Mouse (Mus musculus) neural tube, embryonic 10.5 days (tissue): ENCODE data around the gene E2f6.

Source experiments
- DNase-seq: peaks from one replicate; pipeline ENCODE4 v3.0.0-alpha.2; 2017; ENCODE audit warnings: low spot score; ENCODE audit errors: extremely low spot score

The E2f6 gene

DNA sequence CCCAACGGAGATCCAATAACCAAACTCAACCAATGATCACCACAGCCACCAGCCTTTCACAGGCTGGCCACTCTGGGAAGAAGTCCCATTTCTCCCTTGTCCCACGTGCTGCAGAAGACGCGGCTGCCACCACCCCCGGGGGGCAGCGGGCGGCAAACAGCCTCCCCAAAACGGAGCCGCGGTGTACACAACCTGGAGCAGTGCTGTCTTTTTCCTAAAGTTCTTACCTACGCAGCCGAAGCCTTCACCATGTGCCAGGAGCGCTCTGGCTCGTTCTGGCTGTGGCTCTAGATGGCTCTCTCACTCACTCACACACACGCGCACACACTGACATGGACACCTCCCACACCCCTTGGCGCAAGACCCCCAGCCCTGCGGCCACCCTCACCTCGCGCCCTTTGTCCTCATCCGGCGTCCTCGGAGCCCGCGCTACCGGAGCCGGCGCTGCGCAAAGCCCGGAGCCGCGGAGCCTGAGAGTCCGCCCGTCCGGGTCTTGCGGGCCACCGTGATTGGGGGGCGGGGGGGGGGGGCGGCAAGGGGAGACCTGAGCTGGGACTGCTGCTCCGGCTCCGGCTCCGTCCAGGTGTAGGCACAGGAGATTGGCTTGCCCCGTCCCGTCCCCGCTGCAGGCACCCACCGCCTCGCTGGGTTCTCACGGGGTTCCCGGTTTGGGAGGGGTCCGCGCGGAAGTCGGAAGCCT lies 10.4 kb upstream of the E2f6 start, which contains the start of gene Greb1:
Greb1 (minus strand) TSS at position 628 of the 700 bp plus-strand sequence.
- DNase-seq, result peak; percentile 82

DNA sequence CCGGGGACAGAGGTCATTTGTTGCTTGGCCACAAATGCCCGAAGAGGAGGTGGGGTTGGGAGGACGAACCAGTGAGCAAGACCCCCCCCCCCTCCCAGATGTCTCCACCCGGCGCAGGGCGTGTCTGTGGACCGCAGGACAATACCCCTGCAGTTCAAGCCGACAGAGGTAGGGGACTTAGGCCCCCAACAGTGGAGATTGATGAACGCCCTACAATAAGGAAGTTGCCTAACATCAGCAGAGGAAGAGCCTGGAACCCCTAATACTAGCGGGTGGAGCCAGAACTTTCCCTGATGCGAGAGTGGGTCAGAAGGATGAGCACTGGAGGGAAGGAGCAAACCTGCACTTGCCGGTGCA lies 9.8 kb upstream of the E2f6 start:
- DNase-seq, result no peak

DNA sequence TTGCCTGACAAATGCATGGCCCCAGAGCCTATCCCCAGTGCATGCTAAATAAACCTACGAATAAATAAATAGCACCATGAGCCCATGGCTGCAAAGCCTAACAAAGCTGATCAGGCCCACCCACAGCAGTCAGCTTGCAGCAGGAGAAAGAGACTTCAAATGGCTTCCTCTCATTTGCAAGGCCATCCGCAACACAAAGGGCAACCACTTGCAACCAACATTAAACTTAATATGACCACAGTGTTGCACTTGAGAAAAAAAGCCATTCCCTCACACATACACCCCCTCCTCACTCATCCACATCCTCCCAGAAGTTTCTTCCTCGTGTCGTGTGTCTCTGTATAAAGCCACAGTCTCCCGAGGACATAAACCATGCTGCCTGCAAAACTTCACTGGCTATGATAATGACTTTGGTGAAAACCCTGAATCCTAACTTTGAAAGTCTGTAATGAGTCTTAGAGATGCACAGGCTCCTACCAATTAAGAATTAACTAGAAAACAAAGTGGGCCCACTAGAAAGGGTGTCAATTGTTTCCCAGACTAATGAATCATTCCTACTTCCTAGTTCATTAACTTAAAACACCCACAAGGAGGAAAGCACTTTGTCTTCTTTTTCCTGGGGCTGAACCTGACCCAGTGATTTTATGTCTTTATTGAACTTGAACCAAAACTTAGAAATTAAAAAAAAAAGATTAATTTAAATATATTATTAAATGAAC lies 7.4 kb upstream of the E2f6 start:
- no peak for DNase-seq

DNA sequence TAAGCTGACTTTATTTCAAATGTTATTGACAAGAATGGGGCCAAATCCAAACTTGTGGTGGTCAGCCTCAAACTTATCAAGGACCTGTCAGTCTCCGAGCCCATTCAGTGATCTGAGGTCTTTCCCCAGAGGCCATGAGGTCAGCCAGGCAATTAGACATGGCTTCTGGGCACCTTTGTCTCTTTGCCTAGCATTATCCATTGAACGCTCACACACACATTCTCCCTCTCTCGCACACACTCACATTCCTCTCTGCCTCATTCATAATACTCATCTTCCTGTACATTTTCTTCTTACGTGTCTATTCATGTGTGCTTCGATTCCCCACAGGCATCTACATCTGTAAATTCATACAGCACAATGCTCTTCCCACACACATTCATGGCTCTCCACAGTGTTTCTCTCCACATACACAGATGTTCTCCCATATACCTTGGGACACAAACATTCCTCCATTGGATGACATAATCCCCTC lies 6.8 kb upstream of the E2f6 start:
- DNase-seq, result peak; percentile 47

DNA sequence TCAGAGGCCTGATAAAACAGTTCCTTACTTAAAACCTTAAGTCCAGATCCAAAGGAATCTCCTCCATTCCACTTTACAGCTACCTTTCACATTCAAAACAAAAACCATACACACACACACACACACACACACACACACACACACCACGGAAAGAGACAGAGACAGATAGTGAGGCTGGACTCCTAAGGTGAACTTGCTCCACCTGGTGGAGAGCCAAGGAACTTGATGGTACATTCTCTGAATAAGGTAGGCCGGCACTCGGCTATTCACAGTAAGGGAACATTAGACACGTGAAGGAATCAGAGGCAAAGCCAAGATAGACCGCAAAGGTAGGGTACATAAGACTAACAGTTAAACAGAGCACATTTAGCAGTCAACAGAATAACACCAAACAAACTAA lies 5.3 kb upstream of the E2f6 start:
- DNase-seq, result peak; percentile 77

DNA sequence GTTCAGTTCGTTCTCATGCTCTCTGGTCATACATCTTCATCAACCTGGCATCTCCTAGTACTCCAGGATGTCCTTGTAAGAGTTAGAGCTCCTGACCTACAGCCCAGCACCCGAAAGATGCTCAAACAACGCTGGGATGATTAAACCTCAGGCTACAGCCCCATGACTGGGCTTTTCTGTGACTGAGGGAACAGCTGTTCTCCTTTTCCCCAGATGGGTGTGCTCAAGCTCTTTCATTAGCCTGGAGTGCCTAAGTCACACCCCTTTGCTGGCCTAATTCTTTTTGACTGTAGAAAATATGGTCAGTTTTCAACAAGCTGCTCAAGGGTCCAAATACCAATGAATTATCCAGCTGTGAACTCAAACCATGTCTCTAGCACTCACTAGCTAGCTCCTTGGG lies 2.7 kb upstream of the E2f6 start:
- peak; percentile 44 for DNase-seq

DNA sequence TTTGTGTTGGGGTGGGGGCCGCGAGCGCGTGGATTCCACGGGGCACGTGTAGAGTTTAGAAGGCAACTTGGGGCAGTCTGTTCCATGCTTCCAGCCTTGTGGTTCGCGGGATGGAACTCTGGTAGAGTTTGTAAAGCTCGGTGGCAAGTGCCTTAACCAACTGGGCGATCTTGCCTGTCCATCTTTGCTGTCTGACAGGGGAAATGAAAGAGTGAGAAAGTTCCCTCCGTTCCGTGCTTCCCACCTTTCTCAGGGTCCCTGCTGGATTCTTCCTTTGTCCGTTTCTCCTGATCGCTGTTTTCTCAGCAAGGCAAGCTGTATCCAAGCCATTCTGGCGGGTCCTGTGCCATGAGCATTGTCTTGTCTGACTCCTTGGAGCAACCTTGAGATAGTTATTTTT lies 714 bp downstream of the E2f6 start:
- peak; percentile 59 for DNase-seq

DNA sequence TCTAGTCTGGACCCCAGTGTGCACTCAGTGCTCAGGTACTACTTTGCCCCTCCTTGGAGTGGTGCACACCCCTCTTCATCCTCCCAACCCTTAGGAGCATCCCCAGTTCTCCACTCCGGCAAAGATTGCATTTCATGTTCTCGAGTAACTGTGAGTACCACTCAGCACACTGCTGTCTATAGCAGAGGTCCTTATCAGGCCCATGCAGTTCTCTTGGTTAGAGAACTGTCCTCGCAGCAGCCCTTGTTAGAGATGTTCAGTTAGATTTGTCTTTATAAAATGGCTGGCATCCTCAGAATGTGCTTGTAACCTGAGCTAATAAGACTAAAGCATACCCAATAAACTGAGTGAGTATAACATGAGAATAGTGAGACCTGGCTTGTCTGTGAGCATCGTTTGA lies 6.4 kb downstream of the E2f6 start:
- no peak for DNase-seq

DNA sequence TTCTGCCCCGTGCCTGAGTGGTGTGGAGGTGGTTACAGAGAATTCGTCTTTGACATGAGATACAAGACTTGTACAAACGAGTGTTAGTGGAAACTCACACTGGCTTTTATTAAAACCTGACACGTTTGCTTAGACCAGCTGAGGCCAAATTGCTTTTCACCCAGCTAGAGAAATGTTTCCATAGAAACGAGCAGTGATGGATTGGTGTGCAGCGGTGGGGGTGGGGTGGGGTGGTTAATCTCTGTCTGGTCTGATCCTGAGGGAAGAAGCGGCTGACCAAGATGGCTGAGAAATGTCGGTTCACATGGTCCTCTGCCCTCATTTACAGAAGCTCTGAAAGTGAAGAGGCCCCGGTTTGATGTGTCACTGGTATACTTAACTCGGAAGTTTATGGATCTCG lies 7.8 kb downstream of the E2f6 start:
- DNase-seq, result peak; percentile 57

DNA sequence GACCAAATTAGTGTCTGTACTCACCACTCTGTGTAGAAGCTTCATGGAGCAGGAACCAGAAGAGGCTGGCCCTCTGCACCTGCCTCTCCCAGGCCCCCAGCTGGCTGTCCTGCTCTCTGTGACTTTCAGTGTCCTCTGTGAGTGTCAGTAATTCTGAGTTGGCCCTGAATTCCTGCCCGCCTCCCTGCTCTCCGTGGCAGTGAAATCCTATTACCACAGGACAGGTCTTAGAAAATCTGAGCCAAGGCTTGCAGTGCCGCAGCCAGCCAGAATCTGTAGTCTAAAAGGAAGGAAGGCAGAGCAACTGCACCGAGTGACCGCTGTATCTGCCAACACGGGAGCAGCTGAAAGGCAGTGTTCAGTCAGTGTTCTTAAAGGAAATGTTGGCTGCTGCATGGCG lies 10.0 kb downstream of the E2f6 start:
- DNase-seq, result no peak

DNA sequence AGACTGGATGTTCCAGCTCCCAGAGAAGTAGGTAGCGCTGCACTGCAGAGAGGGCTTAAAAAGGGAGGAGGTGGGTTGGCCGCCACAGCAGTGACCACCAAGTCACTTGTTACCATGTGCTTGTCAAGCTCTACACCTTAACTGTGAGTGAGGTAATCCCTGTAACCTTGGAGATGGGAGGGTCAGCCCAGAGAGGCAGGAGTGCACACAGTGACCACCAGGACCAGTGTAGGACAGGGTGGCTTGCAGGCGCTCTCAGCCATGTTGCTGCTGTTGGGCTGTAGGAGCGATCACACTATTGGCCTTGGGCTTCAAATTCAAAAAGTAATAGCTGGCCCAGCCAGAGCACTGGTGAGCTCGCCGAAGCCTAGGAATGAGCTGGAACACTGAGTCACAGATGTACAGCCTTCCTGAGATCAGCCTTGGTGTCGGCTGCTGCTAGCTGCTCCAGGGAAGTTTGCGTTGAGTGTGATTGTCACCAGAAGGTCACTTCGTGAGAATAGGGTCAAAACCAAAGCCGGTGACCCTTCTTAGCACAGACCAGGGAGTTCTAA lies 11.5 kb downstream of the E2f6 start:
- DNase-seq, result no peak

DNA sequence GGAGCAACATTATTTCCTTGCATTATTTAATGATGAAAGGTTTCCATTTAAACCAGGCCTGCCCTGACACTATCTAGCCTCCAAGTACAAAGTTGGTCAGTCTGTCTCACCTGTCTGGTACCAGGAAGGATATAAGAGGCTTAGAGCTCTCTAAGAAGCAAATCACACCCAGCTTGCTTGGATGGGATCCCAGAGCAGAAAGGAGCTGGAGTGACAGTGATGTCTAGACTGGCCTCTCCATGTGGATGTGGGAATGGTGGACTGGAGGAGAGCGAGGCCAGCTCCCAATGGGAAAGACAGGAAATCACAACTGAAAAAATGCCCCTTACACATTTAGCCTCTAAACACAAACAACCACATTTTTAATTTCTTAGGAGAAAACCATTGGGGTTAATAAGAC lies 12.9 kb downstream of the E2f6 start:
- no peak for DNase-seq

DNA sequence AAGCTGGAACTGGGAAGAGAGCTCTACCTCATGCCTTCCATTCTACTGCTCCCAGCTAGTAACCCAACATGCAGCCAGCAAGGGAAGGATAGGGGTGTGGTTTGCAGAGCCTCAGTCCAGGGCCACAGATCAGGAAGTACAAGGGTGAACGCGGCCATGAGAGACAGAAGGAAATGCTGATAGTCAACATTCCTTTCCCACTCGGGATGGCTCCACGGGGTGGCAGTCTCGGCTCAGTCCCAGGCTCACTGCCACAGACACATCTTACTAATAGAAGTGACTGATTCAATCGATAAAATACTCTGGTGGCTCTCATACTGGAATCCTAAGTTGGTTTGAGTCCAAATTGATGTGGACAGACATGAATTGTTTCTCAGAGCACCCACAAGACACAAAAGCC lies 17.7 kb downstream of the E2f6 start:
- DNase-seq, result no peak

DNA sequence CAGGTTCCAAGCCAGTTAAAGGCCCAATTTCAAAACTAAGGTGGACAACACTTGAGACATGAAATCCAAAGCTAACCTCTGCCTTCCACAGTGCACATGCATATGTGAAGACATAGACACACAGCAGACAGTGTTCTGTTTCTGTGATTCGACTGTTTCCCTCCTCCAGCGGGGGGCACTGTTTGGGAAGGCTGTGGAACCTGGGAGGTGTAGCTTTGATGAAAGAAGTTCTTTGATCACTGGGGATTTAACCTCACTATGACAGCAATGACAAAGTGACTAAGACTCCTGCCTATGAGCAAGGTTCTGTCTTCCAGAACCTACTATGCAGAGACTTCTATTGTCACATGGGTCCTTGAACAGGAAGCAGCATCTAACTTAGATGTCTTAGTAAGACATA lies 19.0 kb downstream of the E2f6 start:
- no peak for DNase-seq

DNA sequence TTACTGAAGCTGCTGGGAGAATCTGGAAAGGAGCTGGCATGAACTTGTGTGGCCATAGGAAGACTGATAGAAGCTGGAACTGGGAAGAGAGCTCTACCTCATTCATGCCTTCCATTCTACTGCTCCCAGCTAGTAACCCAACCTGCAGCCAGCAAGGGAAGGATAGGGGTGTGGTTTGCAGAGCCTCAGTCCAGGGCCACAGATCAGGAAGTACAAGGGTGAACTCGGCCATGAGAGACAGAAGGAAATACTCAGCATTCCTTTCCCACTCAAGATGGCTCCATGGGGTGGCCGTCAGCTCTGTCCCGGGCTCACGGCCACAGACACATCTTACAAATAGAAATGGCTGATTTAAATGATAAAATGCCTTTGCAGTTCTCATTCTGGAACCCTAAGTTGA lies 20.3 kb downstream of the E2f6 start:
- no peak for DNase-seq

DNA sequence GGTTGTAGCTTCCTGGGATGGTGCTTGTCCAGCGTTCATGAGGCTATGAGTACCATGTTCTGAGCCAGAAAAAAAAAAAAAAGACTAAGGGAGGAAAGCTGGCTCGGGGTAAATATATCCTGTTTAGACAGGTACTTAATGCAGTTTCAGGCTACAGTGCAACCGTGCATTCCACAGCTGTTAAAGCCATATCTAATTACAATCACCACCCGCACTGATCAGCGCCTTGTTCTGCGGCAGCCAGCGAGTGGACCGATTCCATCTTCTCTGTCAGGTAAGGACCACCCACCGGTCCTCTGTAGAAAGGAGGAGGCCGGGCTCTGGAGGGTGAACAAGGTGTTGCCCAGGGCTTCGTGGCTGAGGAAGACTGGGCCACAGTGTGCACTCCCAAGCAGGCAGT lies 23.9 kb downstream of the E2f6 start:
- no peak for DNase-seq

DNA sequence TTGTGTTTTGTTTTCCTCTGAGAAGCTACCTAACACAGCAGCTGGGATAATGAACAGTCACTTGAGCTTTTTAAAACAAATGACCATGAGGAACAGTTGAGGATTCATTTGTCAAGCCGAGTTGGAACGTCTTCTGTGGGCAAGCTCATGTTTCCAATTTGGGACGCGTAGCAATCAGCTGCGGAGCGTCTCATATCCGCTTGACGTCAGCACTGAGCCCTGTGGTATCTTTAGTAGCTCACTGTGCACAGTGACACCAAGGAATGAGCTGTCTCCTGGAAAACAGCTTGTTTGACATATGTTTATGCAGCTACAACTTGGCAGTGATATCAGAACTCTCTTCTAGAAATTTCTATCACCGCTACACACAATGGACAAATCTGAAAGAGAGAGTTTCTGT lies 25.4 kb downstream of the E2f6 start:
- DNase-seq, result no peak

DNA sequence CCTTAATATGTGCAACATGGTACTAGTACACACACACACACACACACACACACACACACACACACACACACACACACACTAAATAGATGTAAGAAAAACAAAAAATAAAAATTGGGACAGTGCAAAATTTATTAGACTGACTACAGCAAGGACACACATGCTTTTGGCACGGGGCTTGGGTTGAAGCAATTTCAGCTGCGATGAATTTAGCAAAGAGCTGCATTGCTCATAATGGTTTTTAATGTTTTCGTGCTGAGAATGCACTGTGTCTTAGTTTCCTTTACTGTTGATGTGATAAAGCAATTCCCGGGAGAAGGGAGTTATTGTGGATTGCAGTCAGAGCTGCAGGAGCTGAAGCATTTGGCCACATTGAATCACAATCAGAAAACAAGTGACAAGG lies 27.0 kb downstream of the E2f6 start:
- no peak for DNase-seq

DNA sequence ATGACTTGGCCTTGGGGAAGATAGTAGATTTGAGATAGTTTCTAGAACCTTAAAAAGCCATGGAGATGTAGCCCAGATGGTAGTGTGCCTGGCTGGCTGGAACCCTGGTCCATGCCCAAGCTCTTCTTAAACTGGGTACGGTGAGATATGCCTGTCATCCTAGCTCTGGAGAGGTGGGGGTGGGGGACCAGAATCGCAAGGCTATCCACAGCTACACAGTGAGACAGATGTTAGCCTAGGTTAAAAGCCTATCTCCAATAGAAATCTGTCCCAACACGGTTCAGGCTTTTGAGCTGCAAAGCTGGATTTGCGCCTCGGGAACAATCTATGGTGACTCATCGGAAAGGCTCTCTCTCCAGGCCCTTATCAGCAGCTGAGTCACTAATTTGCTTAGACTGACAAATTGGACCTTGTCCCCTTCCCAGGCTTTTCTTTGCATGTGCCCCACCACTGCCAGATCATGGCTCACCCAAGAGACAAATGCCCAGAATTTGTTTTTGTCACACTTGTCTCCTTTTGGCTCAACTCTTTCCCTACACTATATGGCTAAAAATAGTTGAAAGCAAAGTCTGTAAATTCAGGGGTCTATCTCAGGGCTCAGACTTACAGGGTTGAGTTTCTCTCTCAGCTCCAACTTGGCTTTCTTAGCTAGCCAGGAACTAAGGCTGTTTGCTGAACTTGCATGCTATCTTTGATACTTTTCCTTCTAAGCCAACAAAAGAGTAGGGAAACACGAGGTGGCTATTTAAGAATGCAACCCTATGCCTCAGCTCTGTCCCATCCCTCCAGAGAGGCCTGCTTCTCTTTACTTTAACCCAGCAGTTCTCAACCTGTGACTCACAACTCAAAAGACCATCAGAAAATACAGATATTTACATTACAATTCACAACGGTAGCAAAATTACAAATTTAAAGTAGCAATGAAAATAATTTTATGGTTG lies 30.3 kb downstream of the E2f6 start:
- no peak for DNase-seq

DNA sequence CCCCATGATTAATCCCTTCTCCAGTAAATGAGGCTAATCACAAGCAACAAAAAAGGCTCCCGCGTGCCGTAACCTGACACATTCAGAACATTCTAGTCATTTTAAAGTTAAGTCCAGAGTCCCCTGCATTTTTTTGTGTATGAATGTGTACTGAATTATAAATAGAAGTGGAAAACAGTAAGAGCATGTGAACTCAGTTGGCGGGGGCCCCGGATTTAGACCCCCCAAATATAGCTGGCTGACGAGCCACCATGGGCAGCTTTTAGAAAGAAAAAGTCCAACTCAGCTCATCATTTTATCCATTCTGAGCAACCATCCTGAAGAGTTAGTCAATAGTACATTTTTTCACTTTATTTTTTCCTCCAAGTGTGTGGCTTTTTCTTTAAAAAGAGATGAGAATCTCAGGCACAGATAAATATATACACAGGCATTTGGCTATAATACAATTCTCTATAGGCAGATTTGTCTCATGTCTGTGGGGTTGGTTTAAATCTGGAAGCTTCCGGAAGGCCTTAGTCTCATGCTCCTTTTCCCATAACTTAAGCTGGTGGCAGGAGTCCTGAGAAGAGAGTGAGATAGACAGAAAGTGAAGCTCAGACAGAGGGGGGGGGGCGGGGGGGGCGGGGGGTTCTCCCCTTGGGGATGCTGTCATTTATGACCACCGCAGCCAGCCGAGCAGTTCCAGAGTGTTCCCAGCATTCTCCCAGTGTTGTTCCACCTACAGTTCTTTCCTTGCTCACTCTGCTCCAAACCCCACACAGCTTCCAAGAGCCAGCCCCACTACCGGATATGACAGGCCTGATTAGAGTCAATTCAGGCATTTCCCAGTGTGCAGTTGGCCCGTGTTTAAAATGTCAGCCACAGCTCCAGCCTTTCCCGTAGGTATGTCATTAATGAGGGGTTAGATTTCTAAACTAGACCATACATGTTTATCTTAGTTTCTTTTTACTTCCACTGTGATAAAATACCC lies 34.1 kb downstream of the E2f6 start:
- DNase-seq, result no peak
